Mouse (Mus musculus) lung, adult 10 weeks (tissue): ENCODE measurements around the gene Mpp1. TPM values are rescaled to one million over a fixed set of nuclear protein-coding genes. Genes with fewer than 3 reads are reported as not detected.

ENCODE experiments used
- polyA plus RNA-seq: library from polyadenylated mRNA; stranded (reverse); fragments of 350-450 nt; fragmentation: Illumina TruSeq; extraction: RNeasy Lipid Tissue Mini Kit (QIAGEN cat#74804); gene quantifications from one replicate; pipeline ENCODE4 v1.2.3, GENCODE M21; 2014; ENCODE audit warnings: low read depth, low replicate concordance; ENCODE audit not compliant: insufficient read depth

Mpp1 gene
- polyA plus RNA-seq: 33.4 TPM

GRCm38 (mm10) chrX:75130467-75131160 lies at the start of gene Mpp1:
Gene Mpp1 (minus strand): TSS chrX:75131016.

GRCm38 (mm10) chrX:75163670-75164069 lies 32.9 kb upstream of the Mpp1 start, which contains the start of gene Smim9:
Gene Smim9 (minus strand): TSS chrX:75163770.

DNA sequence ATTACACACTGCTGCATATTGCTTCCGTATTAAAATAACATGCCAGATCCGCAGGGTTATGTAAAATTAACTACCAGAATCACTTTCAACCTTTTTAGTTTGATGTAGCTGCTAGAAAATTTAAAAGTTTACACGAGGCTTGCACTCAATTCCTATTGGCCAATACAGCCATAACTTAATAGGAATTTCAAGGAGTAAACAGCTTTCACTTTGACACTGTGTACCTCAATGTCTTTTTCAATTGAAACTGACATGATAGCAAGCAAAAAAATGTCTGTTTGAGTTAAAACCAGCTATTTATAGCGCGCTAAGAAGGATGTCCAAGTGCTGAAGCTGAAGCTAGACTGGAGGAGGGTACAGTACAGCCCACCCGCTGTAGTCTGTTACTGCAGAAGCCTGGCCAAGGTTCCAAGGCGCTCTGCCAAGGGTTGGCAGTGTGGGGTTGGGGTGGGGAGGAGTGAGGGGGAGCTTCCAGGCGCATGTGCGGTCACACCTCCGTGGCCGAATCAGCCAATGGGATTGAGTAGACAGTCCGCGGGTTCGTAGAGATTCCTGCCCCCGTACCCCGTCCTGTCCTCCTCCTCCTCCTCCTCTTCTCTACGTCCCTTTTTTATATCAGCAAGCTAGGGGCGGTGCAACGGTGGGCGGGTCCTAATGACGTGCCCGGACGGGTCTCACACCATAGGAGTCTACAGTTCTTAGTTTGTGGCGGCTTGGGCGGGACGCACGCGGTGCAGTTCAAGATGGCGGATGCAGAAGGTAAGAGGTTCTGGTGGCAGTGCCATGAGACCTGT lies 35.2 kb downstream of the Mpp1 start, which contains the start of gene Dkc1:
Dkc1 (plus strand) TSS at position 486 of the 794 bp plus-strand sequence.

DNA sequence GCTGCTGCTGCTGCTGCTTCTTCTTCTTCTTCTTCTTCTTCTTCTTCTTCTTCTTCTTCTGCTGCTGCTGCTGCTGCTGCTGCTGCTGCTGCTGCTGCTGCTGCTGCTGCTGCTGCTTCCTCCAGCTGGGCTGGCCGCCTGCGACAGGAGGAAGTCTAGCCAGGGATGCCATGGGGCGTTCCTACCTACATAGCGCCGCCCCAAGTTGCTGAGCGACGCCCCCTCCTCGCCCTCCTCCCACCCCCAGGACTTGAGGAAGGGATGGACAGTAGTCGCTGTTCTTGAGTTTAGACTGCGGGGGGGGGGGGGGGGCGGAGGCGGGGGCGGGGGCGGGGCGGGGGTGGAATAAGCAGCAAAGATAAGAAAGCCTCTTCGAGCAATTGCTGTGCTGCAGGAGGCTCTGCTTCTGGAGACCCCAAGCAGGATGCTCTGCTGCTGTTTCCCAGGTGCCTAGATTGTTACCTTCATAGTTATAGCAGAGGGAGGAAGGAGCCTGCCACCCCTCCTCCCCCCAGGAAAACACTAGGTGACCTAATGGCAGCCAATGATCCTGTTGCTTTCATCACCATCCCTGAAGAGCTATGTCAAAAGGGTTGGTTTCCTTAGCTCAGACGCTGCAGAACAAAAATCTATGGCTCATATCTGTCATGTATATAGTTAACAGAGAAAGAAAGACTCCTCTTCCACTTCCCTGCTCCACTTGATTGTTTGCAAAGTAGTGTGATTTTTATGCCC lies 45.9 kb downstream of the Mpp1 start, which contains the start of gene Gab3:
Gab3 (minus strand) TSS at position 685 of the 735 bp plus-strand sequence.

Other genes starting within 250 kb of the Mpp1 start
- 2.4 TPM for gene Gab3, start 45.6 kb downstream of the Mpp1 start, polyA plus RNA-seq
- 14.5 TPM for gene Dkc1, start 35.2 kb downstream of the Mpp1 start, polyA plus RNA-seq
- not detected for gene Smim9, start 32.8 kb upstream of the Mpp1 start, polyA plus RNA-seq